Mouse (Mus musculus) CH12.LX (cell line): ENCODE data around the gene Ptdss2. TPM values are rescaled to one million over a fixed set of nuclear protein-coding genes. Genes with fewer than 3 reads are reported as not detected.

ENCODE experiments used
- DNase-seq: peaks from one replicate; pipeline ENCODE4 v3.0.0-alpha.2; 2013; ENCODE audit errors: extremely low read depth
- H3K27ac ChIP-seq: 2 replicates; pipeline ENCODE4 v1.5.1; 2012; ENCODE audit warnings: low read depth, mild to moderate bottlenecking, control low read depth, moderate library complexity; ENCODE audit not compliant: insufficient read depth
- H3K27me3 ChIP-seq: replicated peaks from 2 replicates; pipeline ENCODE3; 2012; ENCODE audit warnings: inconsistent platforms
- H3K36me3 ChIP-seq, 2 experiments: replicated peaks in 1 of 2; 2 replicates each; pipeline versions ENCODE3 to v1.6.1; 2012; ENCODE audit warnings: inconsistent platforms in 1 of 2, low read length in 1 of 2, mild to moderate bottlenecking in 1 of 2, mixed read lengths in 1 of 2, moderate library complexity in 1 of 2; ENCODE audit not compliant: control insufficient read depth in 1 of 2, insufficient read depth in 1 of 2
- H3K4me1 ChIP-seq, 2 experiments: 2 replicates each; pipeline ENCODE4 v1.6.1; 2012; ENCODE audit warnings: inconsistent platforms in 1 of 2, moderate library complexity in 1 of 2; ENCODE audit not compliant: insufficient read depth in 2 of 2, control insufficient read depth in 1 of 2
- H3K4me2 ChIP-seq: 2 replicates; pipeline ENCODE4 v1.6.1; 2012; ENCODE audit warnings: low read depth, mild to moderate bottlenecking, control low read depth; ENCODE audit not compliant: poor library complexity, insufficient read depth, severe bottlenecking
- H3K4me3 ChIP-seq, 3 experiments: fragments of 150-350 bp in 1 of 3; sonication (generic) in 1 of 3; replicated peaks in 1 of 3; 2 replicates each; pipeline versions ENCODE3 to v1.5.1; 2011 to 2012; ENCODE audit warnings: low read depth in 2 of 3, low read length in 2 of 3, mild to moderate bottlenecking in 2 of 3, moderate library complexity in 2 of 3, control low read depth in 1 of 3, improper control_type of control experiment in 1 of 3, inconsistent platforms in 1 of 3, mixed read lengths in 1 of 3; ENCODE audit not compliant: poor library complexity in 1 of 3
- H3K79me2 ChIP-seq: replicated peaks from 2 replicates; pipeline ENCODE4 v1.6.1; 2012; ENCODE audit warnings: mild to moderate bottlenecking, moderate library complexity; ENCODE audit not compliant: control insufficient read depth, poor library complexity, insufficient read depth, severe bottlenecking; ENCODE audit errors: extremely low read depth
- H3K9ac ChIP-seq: 2 replicates; pipeline ENCODE4 v1.6.1; 2012; ENCODE audit warnings: low read depth, mild to moderate bottlenecking, control low read depth, moderate library complexity; ENCODE audit not compliant: insufficient read depth
- H3K9me3 ChIP-seq: replicated peaks from 2 replicates; pipeline ENCODE3; 2012; ENCODE audit warnings: low read length, inconsistent platforms, mixed read lengths
- BHLHE40 ChIP-seq: IDR thresholded peaks from 2 replicates; pipeline ENCODE4 v1.6.1; 2011; ENCODE audit warnings: mild to moderate bottlenecking, low read depth, low read length, improper control_type of control experiment
- CHD1 ChIP-seq: IDR thresholded peaks from 2 replicates; pipeline ENCODE4 v1.6.1; 2012; ENCODE audit warnings: low read depth, low read length, improper control_type of control experiment, inconsistent platforms
- CHD2 ChIP-seq: IDR thresholded peaks from 2 replicates; pipeline ENCODE4 v1.6.1; 2011; ENCODE audit warnings: low read length, improper control_type of control experiment
- E2F4 ChIP-seq: IDR thresholded peaks from 2 replicates; pipeline ENCODE4 v1.6.1; 2011; ENCODE audit warnings: low read depth, low read length, improper control_type of control experiment; ENCODE audit not compliant: insufficient replicate concordance
- EP300 ChIP-seq: IDR thresholded peaks from 2 replicates; pipeline ENCODE4 v1.6.1; 2011; ENCODE audit warnings: low read length, improper control_type of control experiment
- ETS1 ChIP-seq: conservative IDR thresholded peaks from 2 replicates; pipeline ENCODE4 v1.6.1; 2012; ENCODE audit warnings: low read depth, mild to moderate bottlenecking, inconsistent platforms, low read length, improper control_type of control experiment, moderate library complexity
- HCFC1 ChIP-seq: IDR thresholded peaks from 2 replicates; pipeline ENCODE4 v1.6.1; 2012; ENCODE audit warnings: low read depth, mild to moderate bottlenecking, inconsistent platforms, low read length, improper control_type of control experiment
- JUN ChIP-seq: IDR thresholded peaks from 2 replicates; pipeline ENCODE4 v1.6.1; 2011; ENCODE audit warnings: low read depth, mild to moderate bottlenecking, low read length, improper control_type of control experiment, moderate library complexity; ENCODE audit not compliant: insufficient read depth
- JUND ChIP-seq: conservative IDR thresholded peaks from 2 replicates; pipeline ENCODE4 v1.6.1; 2011; ENCODE audit warnings: low read depth, low read length, improper control_type of control experiment
- MAX ChIP-seq: IDR thresholded peaks from 2 replicates; pipeline ENCODE4 v1.6.1; 2011; ENCODE audit warnings: low read length, improper control_type of control experiment
- MAZ ChIP-seq: IDR thresholded peaks from 2 replicates; pipeline ENCODE4 v1.6.1; 2012; ENCODE audit warnings: low read depth, mild to moderate bottlenecking, inconsistent platforms, low read length, improper control_type of control experiment, moderate library complexity
- MYC ChIP-seq: IDR thresholded peaks from 2 replicates; pipeline ENCODE4 v1.6.1; 2011; ENCODE audit warnings: low read depth, mild to moderate bottlenecking, improper control_type of control experiment, low read length
- PAX5 ChIP-seq: IDR thresholded peaks from 2 replicates; pipeline ENCODE4 v1.6.1; 2012; ENCODE audit warnings: low read length, inconsistent platforms, mixed read lengths
- RAD21 ChIP-seq: IDR thresholded peaks from 2 replicates; pipeline ENCODE4 v1.6.1; 2011; ENCODE audit warnings: low read depth, mild to moderate bottlenecking, low read length, improper control_type of control experiment, moderate library complexity
- TBP ChIP-seq: conservative IDR thresholded peaks from 2 replicates; pipeline ENCODE4 v1.6.1; 2011; ENCODE audit warnings: low read depth, low read length, improper control_type of control experiment
- UBTF ChIP-seq: IDR thresholded peaks from 2 replicates; pipeline ENCODE4 v1.6.1; 2012; ENCODE audit warnings: low read depth, mild to moderate bottlenecking, inconsistent platforms, low read length, improper control_type of control experiment, moderate library complexity
- USF1 ChIP-seq: IDR thresholded peaks from 2 replicates; pipeline ENCODE4 v1.6.1; 2014; ENCODE audit warnings: low read depth, mild to moderate bottlenecking, inconsistent platforms, low read length, improper control_type of control experiment
- USF2 ChIP-seq: conservative IDR thresholded peaks from 2 replicates; pipeline ENCODE4 v1.6.1; 2011; ENCODE audit warnings: low read depth, low read length, improper control_type of control experiment
- ZKSCAN1 ChIP-seq: IDR thresholded peaks from 2 replicates; pipeline ENCODE4 v1.6.1; 2012; ENCODE audit warnings: low read depth, inconsistent platforms, low read length, improper control_type of control experiment, borderline replicate concordance
- ZNF384 ChIP-seq: IDR thresholded peaks from 2 replicates; pipeline ENCODE4 v1.6.1; 2012; ENCODE audit warnings: low read depth, low read length, improper control_type of control experiment, inconsistent platforms
- dilution Hi-C: fragments of 300-500 bp; cut with MboI; formaldehyde crosslinking; loops from 2 replicates; pipeline ENCODE4 v1.14.3; 2020; ENCODE audit warnings: low sequenced_read_pairs; ENCODE audit not compliant: extremely low pct_unique_long_range_greater_than_20kb, extremely low pct_ligation_motif_present
- in situ Hi-C: fragments of 300-500 bp; cut with MboI; formaldehyde crosslinking; loops from 3 replicates; pipeline ENCODE4 v1.14.3; 2019; ENCODE audit warnings: low sequenced_read_pairs, low pct_ligation_motif_present, low pct_unique_long_range_greater_than_20kb, mixed read lengths
- polyA plus RNA-seq: library from polyadenylated mRNA; unstranded; fragments of >175 nt; gene quantifications from 2 replicates; pipeline ENCODE4 v1.2.1, GENCODE M21; 2012; ENCODE audit warnings: low read depth; ENCODE audit not compliant: insufficient read length
- total RNA-seq, 2 experiments: library from RNA; depleted of rRNA; stranded (reverse); fragments of 300-350 nt in 1 of 2; fragments of >200 nt in 1 of 2; gene quantifications; 2 replicates each; pipeline ENCODE4 v1.2.3; 2012 to 2014

Gene Ptdss2
- total and polyA plus RNA-seq, 3 experiments = 2.9 to 22.9 (median 12.0) TPM

DNA sequence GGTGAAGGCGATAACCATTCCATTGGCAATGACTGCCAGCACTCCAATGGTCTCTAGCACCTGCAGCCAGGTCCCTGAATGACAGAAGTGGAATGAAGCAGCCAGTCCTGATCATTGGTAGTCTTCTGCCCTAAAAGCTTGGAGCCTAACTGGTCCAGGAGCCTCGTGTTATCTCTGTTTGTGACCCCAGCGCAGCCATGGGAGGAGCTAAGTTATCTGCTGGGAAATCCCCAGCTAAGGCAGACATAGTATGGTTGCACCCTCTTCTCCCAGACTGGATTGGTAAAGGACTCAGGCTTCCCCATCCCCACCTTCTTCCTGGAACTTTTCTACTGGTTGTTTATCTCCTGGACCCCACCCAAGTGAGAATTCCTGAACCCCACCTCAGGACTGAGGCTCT lies 19.0 kb upstream of the Ptdss2 start:
- Histone ChIP-seq H3K27ac (no peak overlapping the region), H3K9ac (no peak overlapping the region), H3K36me3 (no peaks in the 10 kb centered on the region), H3K9me3 (no peaks in the 10 kb centered on the region), H3K4me2 (no peak overlapping the region), H3K4me3 (no peak overlapping the region), H3K4me1 (peaks cover 6 to 12% of the 10 kb centered on the region in 2 experiments; a peak in 3 of 4 replicates), H3K27me3 (peaks cover 5% of the 10 kb centered on the region), H3K79me2 (no peaks in the 10 kb centered on the region)
- no peak for TF ChIP-seq HCFC1
- no peak for TF ChIP-seq JUN
- no peak for TF ChIP-seq JUND
- no peak for TF ChIP-seq E2F4
- no peak for TF ChIP-seq CHD1
- TF ChIP-seq UBTF = no peak
- no peak for TF ChIP-seq BHLHE40
- no peak for TF ChIP-seq USF1
- no peak for TF ChIP-seq EP300
- no peak for TF ChIP-seq ZKSCAN1
- TF ChIP-seq MAX = no peak
- no peak for TF ChIP-seq CHD2
- TF ChIP-seq ZNF384 = no peak
- TF ChIP-seq USF2 = no peak
- no peak for TF ChIP-seq MAZ
- no peak for TF ChIP-seq ETS1
- no peak for TF ChIP-seq TBP
- no peak for TF ChIP-seq MYC
- no peak for TF ChIP-seq RAD21
- TF ChIP-seq PAX5 = no peak
- dilution Hi-C loops (no loop called here), in situ Hi-C loops (no loop called here)
- no peak for DNase-seq

DNA sequence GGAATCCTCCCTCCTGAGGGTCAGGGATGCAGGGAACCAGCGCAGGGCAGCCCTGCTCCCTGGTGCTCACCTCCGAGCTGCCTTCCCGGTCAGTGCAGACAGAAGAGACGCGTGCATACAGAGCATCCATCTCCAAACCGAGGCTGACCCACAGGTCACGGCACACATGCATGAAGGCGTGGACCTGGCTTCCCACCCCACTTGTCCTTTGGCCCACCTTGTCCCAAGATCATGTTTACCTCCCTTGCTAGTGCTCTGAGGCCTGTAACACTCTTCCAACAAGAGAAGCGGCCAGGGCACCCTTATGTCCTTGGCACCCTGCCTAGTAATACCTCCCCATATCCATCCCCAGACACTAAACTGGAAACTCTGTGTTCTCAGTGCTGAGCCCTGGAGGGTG lies 6.3 kb upstream of the Ptdss2 start:
- dilution Hi-C loops = no loop called here
- Histone ChIP-seq H3K27me3 (peaks cover 37% of the 10 kb centered on the region), H3K9ac (no peak overlapping the region), H3K4me3 (no peak overlapping the region), H3K27ac (no peak overlapping the region), H3K79me2 (no peaks in the 10 kb centered on the region), H3K4me2 (no peak overlapping the region), H3K4me1 (no peaks in the 10 kb centered on the region; a peak in 1 of 4 replicates), H3K36me3 (no peaks in the 10 kb centered on the region), H3K9me3 (no peaks in the 10 kb centered on the region)
- TF ChIP-seq USF1 (no peak), JUND (no peak)
- DNase-seq = no peak
- in situ Hi-C loops = no loop called here
